Mouse (Mus musculus) forebrain, embryonic 16.5 days (tissue): ENCODE data around the gene Rnf186. TPM values are rescaled to one million over a fixed set of nuclear protein-coding genes. Genes with fewer than 3 reads are reported as not detected.
A peak's percentile ranks its signal among the peaks of the same experiment; 100 is the strongest.
"Not testable (repeated sequence)": the region's sequence is repeated elsewhere in the genome, so short reads cannot be mapped to it uniquely, and the experiment has no call there.

Experiments used
- ATAC-seq: fragments of 200-750 bp; cut with Nextera tagmentation; 2 replicates; pipeline ENCODE4 v1.8.0; 2017; ENCODE audit warnings: mild to moderate bottlenecking, moderate library complexity
- H3K27ac ChIP-seq: fragments of 300-500 bp; sonication (generic); 2 replicates; pipeline ENCODE4 v1.5.1; 2014; ENCODE audit warnings: low read length, control low read depth
- H3K27me3 ChIP-seq: fragments of 300-500 bp; sonication (generic); replicated peaks from 2 replicates; pipeline ENCODE4 v1.6.1; 2014; ENCODE audit warnings: low read length; ENCODE audit not compliant: control insufficient read depth, insufficient read depth
- H3K36me3 ChIP-seq: fragments of 300-500 bp; sonication (generic); 2 replicates; pipeline ENCODE4 v1.6.1; 2014; ENCODE audit not compliant: control insufficient read depth, insufficient read depth
- H3K4me1 ChIP-seq: fragments of 300-500 bp; sonication (generic); replicated peaks from 2 replicates; pipeline ENCODE4 v1.6.1; 2014; ENCODE audit warnings: low read length; ENCODE audit not compliant: control insufficient read depth, insufficient read depth
- H3K4me2 ChIP-seq: fragments of 300-500 bp; sonication (generic); 2 replicates; pipeline ENCODE4 v1.6.1; 2014; ENCODE audit warnings: mild to moderate bottlenecking, low read length, control low read depth
- H3K4me3 ChIP-seq: fragments of 300-500 bp; sonication (generic); replicated peaks from 2 replicates; pipeline ENCODE4 v1.5.1; 2014; ENCODE audit warnings: mild to moderate bottlenecking, low read length, control low read depth
- H3K9ac ChIP-seq: fragments of 300-500 bp; sonication (generic); replicated peaks from 2 replicates; pipeline ENCODE4 v1.6.1; 2014; ENCODE audit warnings: low read depth, low read length, control low read depth
- H3K9me3 ChIP-seq: fragments of 300-500 bp; sonication (generic); 2 replicates; pipeline ENCODE4 v1.6.1; 2016; ENCODE audit warnings: low read length; ENCODE audit not compliant: control insufficient read depth
- WGBS: fragments of 180-500 bp; shearing (Covaris S2); extraction: QIAGEN DNeasy Blood & Tissue Kit; methylation state at CpG from one replicate; pipeline ENCODE4 v1.1.7; 2014; 5-methylcytosine and 5-hydroxymethylcytosine counted together
- polyA plus RNA-seq: library from polyadenylated mRNA; unstranded; fragments of >200 nt; fragmentation: Nextera tagmentation; extraction: Ambion mirVana; gene quantifications from 2 replicates; pipeline ENCODE4 v1.2.1, GENCODE M21; 2015

Rnf186 gene
- polyA plus RNA-seq, 1 experiment from 2014 or later, result not detected

DNA sequence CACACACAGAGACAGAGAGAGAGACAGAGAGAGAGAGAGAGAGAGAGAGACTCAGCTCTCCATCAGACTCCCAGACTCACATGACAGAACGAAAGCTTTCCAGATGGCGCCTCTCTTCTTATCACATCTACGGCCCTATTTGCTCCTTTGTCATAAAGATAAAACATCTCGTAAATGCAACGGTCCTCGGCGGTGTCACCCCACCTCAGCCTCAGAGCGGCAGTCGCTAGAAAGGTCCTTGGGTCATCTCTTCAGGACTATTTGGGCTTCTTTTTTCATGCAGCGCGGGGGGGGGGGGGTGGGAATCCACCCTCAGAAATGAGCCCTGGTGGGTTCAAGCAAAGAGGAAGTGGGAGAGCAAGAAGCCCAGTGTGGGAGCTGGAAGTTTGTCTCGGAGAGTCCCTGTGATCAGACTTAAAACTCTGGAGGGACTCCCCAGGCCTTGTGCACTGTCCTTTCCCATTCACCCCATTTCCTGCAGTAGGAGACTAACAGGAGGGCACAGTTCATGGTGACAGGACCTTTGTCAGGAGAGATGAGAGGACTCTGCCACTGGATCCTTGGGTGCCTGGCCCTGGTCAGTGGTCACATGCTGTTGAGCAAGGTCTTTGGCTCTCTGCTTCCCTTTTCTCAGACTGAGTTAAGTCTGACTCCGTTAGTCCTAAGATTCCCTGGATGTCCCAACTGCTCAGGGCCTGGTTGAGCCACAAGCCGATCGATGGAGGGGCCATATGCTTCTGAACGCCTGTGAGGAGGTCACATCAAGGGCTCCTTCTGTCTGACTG, 2.1 kb downstream of the Rnf186 start:
- no peak for ATAC-seq
- Histone ChIP-seq H3K27ac (no peak overlapping the region), H3K4me1 (peaks cover 7% of the 10 kb centered on the region), H3K4me3 (no peak overlapping the region), H3K27me3 (no peaks in the 10 kb centered on the region), H3K36me3 (no peaks in the 10 kb centered on the region), H3K4me2 (no peak overlapping the region), H3K9me3 (no peaks in the 10 kb centered on the region), H3K9ac (no peak overlapping the region)
- WGBS, result 81% methylated on average over 15 of the region's 16 CpGs

DNA sequence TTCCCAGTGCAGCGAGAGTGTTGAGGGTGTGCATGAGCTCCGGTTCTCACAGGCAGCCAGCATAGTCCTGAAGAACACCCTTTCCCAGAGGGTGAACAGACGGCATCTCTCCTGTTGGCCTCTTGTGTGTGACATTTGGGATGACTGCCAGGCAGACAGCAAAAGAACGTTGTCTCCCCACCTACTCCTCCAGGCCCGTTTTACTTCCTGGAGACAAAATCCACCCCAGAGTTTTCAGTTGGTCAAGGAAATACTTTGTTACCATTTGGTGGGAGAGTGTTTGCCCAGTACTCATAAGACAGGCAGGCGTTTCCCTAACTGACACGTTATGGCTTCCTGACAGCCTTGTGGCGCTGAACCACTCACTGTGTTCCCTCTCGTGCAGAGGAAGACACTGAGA, 2.8 kb downstream of the Rnf186 start:
- WGBS, result 56% methylated on average over 9 of the region's 9 CpGs
- Histone ChIP-seq H3K27me3 (no peaks in the 10 kb centered on the region), H3K27ac (no peak overlapping the region), H3K9me3 (no peaks in the 10 kb centered on the region), H3K4me3 (no peak overlapping the region), H3K9ac (no peak overlapping the region), H3K36me3 (no peaks in the 10 kb centered on the region), H3K4me1 (peaks cover 7% of the 10 kb centered on the region), H3K4me2 (no peak overlapping the region)
- no peak for ATAC-seq

DNA sequence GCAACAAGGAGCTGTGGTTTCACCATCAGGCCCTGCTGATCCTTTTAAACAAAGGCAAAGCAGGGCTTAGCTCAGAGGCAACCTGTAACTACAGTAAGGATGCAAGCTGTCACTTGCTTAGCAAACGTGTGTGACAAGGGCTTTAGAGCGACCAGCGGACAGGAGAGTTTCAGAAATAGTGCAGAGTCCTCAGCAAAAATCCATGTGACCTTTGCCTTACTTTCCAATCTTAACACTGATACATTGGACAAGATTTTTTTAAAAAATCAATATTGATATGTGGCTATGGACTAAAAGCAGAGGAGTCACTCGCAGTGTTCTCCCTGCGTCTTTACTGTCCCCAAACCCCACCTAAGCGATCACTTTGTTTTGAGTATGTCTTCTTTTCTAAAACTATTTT, 4.5 kb downstream of the Rnf186 start:
- Histone ChIP-seq H3K9ac (no peak overlapping the region), H3K4me2 (no peak overlapping the region), H3K4me3 (no peak overlapping the region), H3K4me1 (peaks cover 7% of the 10 kb centered on the region), H3K27me3 (no peaks in the 10 kb centered on the region), H3K9me3 (no peaks in the 10 kb centered on the region), H3K27ac (no peak overlapping the region), H3K36me3 (no peaks in the 10 kb centered on the region)
- 92% methylated on average over 6 of the region's 6 CpGs for WGBS
- ATAC-seq, result no peak

DNA sequence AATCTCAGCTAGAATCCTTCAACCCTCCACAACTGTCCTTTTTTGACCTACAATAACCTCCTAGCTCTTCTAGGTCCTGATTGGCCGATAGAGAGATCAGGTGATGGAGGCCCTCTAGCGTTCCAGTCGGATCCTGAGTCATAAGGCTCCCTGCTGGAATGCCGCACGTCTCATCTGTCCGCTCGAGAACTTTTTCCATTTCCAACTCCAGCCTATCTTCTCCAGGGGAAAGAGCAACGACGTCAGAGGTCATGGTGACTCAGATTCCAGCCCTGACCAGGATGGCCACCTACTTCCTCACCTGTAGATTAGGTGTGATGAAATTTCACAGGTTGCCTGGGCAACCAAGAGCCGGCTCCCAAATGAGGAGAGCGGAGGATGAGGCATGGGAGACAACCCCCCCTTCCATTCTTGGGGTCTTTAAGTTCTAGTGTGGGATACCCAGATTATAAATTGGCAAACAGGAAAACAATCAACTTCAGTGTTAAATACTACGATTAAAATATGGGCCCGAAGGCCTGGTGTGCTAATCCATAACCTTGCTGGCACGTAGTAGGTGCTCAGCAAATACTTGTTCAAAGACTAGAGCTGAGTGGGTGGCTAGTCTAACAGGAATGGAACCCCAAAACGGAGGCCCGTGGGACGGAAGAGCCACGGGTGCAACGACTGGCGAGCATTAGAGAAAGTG, 5.4 kb downstream of the Rnf186 start:
- H3K27me3 ChIP-seq, result no peaks in the 10 kb centered on the region
- H3K4me3 ChIP-seq, result peak overlapping the region; percentile 49
- peak overlapping the region; percentile 67 for H3K9ac ChIP-seq
- ATAC-seq, result no peak
- 24% methylated on average over 20 of the region's 20 CpGs for WGBS
- H3K27ac ChIP-seq, result no peak overlapping the region
- no peaks in the 10 kb centered on the region for H3K36me3 ChIP-seq
- no peaks in the 10 kb centered on the region for H3K9me3 ChIP-seq
- H3K4me2 ChIP-seq, result peak overlapping the region; percentile 83
- peaks cover 7% of the 10 kb centered on the region for H3K4me1 ChIP-seq

DNA sequence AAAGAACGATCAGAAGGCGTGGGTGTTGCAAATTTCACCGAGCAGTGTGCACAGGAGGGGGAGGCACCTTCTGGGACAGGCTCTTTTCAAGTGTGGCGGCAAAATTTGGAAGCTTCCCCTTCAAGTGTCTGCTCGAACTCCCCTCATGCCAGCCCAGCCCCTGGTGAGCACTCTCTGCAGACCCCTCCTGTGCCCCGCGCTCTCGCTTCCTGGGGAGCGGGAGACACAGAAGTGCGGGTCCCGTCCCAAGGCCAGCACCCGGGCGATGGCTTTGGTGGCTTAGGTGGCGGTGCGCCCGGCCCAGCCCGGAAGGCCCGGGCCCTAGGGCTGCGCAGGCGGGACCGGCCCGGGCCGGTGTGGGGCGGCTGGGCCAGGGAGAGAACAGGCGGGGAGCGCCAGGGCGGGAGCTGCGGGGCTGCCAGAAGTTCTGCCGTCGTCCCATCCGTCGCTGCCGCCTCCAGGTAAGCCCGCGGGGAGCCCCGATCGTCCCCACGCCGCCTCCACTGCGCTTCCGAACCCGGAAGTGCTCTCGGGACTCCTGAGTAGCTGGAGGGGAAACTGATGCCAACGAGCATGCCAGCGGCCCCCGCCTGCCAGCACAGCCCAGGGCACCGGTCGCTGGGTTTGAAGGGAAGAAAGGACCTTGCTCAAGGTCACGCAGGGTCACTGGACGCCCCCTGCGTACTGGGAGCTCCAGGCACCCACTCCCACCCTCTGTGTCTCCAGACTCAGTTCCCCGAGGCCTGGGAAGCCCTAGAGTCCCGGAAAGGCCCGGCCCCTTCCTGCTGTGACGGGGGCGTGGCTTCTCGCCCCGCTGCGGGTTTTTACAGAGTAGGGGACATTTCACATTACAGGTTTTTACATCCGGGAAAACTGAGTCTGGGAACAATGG, 6.2 kb downstream of the Rnf186 start, which contains the start of gene Tmco4:
Gene Tmco4, plus strand, starts transcription at position 62 of the 892 bp plus-strand sequence.
- peak within 1 kb of the TSS; percentile 49 for H3K4me3 ChIP-seq
- peak within 1 kb of the TSS; percentile 67 for H3K9ac ChIP-seq
- no peaks in the 10 kb centered on the region for H3K9me3 ChIP-seq
- no peak within 1 kb of the TSS for H3K27ac ChIP-seq
- peaks cover 7% of the 10 kb centered on the region for H3K4me1 ChIP-seq
- peak within 1 kb of the TSS; percentile 83 for H3K4me2 ChIP-seq
- H3K36me3 ChIP-seq, result no peaks in the 10 kb centered on the region
- ATAC-seq, result peak; percentile 67
- WGBS, result under 1% methylated on average over 59 of the region's 60 CpGs
- no peaks in the 10 kb centered on the region for H3K27me3 ChIP-seq

DNA sequence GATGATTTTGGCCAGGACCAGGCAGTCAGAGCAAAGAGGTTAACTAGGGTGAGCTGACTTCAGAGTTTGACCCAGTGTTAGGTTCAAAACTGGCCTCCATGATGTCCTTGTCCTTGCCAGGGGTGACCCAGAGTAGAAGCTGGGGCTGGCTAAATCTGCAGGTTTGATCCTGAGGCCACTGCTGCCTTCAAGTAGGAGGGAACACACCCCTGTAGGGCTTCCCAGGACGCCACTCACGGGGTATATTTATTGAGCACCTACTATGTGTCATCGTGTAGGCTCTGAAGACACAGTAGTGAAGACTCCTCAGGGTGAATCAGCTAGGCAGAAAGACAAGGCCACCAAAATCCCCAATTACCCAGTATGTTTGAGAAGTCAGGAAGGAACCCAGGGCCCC, 6.8 kb downstream of the Rnf186 start:
- Histone ChIP-seq H3K27ac (no peak overlapping the region), H3K4me2 (peak overlapping the region; percentile 83), H3K36me3 (no peaks in the 10 kb centered on the region), H3K27me3 (no peaks in the 10 kb centered on the region), H3K9ac (no peak overlapping the region; the same call in 1 of the 2 replicates), H3K9me3 (no peaks in the 10 kb centered on the region), H3K4me3 (peak overlapping the region; percentile 49), H3K4me1 (peaks cover 7% of the 10 kb centered on the region)
- WGBS, result 66% methylated on average over 3 of the region's 3 CpGs
- ATAC-seq, result peak; percentile 50; the same call in 1 of the 2 replicates

DNA sequence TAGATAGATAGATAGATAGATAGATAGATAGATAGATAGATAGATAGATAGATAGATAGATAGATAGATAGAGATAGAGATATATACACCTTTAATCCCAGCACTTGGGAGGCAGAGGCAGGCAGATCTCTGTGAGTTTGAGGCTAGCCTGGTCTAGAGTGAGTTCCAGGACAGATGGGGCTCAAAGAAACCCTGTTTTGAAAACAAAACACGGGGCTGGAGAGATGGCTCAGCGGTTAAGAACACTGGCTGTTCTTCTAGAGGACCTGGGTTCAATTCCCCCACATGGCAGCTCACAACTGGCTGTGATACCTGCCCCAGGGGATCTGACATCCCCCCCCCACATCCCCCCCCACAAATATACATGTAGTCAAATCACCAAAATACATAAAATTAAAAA, 7.6 kb downstream of the Rnf186 start:
- 82% methylated on average over 2 of the region's 2 CpGs for WGBS
- not testable (repeated sequence) for H3K36me3 ChIP-seq, H3K9ac ChIP-seq

DNA sequence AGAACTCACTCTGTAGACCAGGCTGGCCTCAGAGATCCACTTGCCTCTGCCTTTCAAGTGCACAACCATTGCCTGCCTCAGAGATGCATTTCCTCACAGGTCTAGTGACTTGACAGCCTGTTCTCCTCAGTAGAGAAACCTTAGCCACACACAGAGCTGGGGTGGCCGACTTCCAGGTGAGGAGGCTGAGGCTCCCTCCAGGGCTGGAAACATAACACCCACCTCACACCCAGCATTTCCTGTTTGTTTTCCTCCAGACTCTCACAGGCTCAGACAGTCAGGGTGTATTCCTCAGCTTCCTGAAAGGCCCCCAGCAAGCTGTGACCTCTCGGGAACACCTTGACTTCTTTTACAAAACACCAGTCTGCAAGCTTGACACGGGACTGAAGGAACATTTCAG, 8.3 kb downstream of the Rnf186 start:
- Histone ChIP-seq H3K9ac (no peak overlapping the region), H3K9me3 (no peaks in the 10 kb centered on the region), H3K27ac (no peak overlapping the region), H3K36me3 (no peaks in the 10 kb centered on the region), H3K27me3 (no peaks in the 10 kb centered on the region), H3K4me2 (no peak overlapping the region), H3K4me3 (no peak overlapping the region), H3K4me1 (peaks cover 7% of the 10 kb centered on the region)
- 82% methylated on average over 3 of the region's 3 CpGs for WGBS
- ATAC-seq, result no peak

More for the DNA sequence above, 7.6 kb downstream of the Rnf186 start:
- H3K27ac ChIP-seq, H3K27me3 ChIP-seq, H3K4me3 ChIP-seq, ATAC-seq, H3K9me3 ChIP-seq, H3K4me1 ChIP-seq, H3K4me2 ChIP-seq: not testable (repeated sequence)

DNA sequence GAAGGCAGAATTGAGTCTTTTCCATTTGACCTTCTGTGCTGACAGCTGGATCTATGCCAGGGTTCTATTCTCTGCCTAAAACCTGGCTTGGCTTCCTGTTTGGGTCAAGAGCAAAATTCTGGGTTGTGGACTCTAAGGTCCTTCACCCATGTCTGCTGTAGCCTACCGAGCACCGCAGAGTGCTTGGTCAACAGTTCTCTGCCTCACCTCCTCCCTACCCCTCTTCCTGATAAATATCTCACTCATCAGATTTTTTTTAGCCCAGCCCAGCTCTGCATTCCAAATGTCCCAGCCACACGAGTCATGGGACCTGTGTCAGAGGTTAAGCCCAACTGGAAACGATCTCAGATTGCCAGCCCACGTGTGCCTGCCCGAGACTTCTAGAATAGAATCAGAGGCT, 9.1 kb downstream of the Rnf186 start:
- Histone ChIP-seq H3K27ac (no peak overlapping the region), H3K4me1 (peaks cover 7% of the 10 kb centered on the region), H3K9me3 (no peaks in the 10 kb centered on the region), H3K27me3 (no peaks in the 10 kb centered on the region), H3K4me3 (no peak overlapping the region), H3K9ac (no peak overlapping the region), H3K36me3 (no peaks in the 10 kb centered on the region), H3K4me2 (no peak overlapping the region)
- ATAC-seq, result no peak
- WGBS, result 84% methylated on average over 6 of the region's 6 CpGs
